Mouse (Mus musculus) neural tube, embryonic 12.5 days (tissue): ENCODE results near the gene Prmt8. TPM values are rescaled to one million over a fixed set of nuclear protein-coding genes. Genes with fewer than 3 reads are reported as not detected.

Experiments used
- ATAC-seq: fragments of 200-750 bp; cut with Nextera tagmentation; 2 replicates; pipeline ENCODE4 v1.8.0; 2017; ENCODE audit warnings: low read depth, mild to moderate bottlenecking, moderate TSS enrichment, moderate library complexity; ENCODE audit not compliant: low FRiP score
- H3K27ac ChIP-seq: fragments of 300-500 bp; sonication (generic); 2 replicates; pipeline ENCODE4 v1.5.1; 2016
- H3K27me3 ChIP-seq: fragments of 300-500 bp; sonication (generic); replicated peaks from 2 replicates; pipeline ENCODE4 v1.6.1; 2016; ENCODE audit warnings: mild to moderate bottlenecking
- H3K36me3 ChIP-seq: fragments of 300-500 bp; sonication (generic); 2 replicates; pipeline ENCODE4 v1.6.1; 2016; ENCODE audit warnings: mild to moderate bottlenecking
- H3K4me1 ChIP-seq: fragments of 300-500 bp; sonication (generic); 2 replicates; pipeline ENCODE4 v1.6.1; 2016
- H3K4me2 ChIP-seq: fragments of 300-500 bp; sonication (generic); replicated peaks from 2 replicates; pipeline ENCODE4 v1.6.1; 2016; ENCODE audit warnings: mild to moderate bottlenecking
- H3K4me3 ChIP-seq: fragments of 300-500 bp; sonication (generic); 2 replicates; pipeline ENCODE4 v1.5.1; 2016
- H3K9ac ChIP-seq: fragments of 300-500 bp; sonication (generic); 2 replicates; pipeline ENCODE4 v1.6.1; 2016; ENCODE audit warnings: mild to moderate bottlenecking
- H3K9me3 ChIP-seq: fragments of 300-500 bp; sonication (generic); 2 replicates; pipeline ENCODE4 v1.6.1; 2016; ENCODE audit warnings: mild to moderate bottlenecking
- WGBS: fragments of 180-500 bp; shearing (Covaris S2); methylation state at CpG from one replicate; pipeline ENCODE4 v1.1.7; 2016; 5-methylcytosine and 5-hydroxymethylcytosine counted together
- polyA plus RNA-seq: library from polyadenylated mRNA; unstranded; fragments of >200 nt; fragmentation: Nextera tagmentation; extraction: Ambion mirVana; gene quantifications from 2 replicates; pipeline ENCODE4 v1.2.1, GENCODE M21; 2016

The Prmt8 gene
- 44.9 and 47.5 TPM in 2 replicates for polyA plus RNA-seq

- Histone ChIP-seq H3K9ac (peak within 1 kb of the TSS; percentile 83), H3K4me2 (peak within 1 kb of the TSS; percentile 92), H3K4me3 (peak within 1 kb of the TSS; percentile 75), H3K27me3 (peaks cover 23% of the 10 kb centered on the region; the same call in 1 of the 2 replicates), H3K9me3 (no peaks in the 10 kb centered on the region), H3K36me3 (no peaks in the 10 kb centered on the region), H3K4me1 (peaks cover 42% of the 10 kb centered on the region), H3K27ac (peak within 1 kb of the TSS; percentile 43; the same call in 1 of the 2 replicates)
- under 1% methylated on average over 42 of the region's 42 CpGs for WGBS
- peak; percentile 59 for ATAC-seq
Measured at GRCm38 (mm10) chr6:127769275-127770156, at the start of gene Prmt8. Gene Prmt8, minus strand, starts transcription at chr6:127769472.

- no peak for ATAC-seq
- Histone ChIP-seq H3K27ac (no peak overlapping the region), H3K4me2 (no peak overlapping the region), H3K9me3 (no peaks in the 10 kb centered on the region), H3K4me3 (no peak overlapping the region), H3K27me3 (no peaks in the 10 kb centered on the region), H3K36me3 (no peaks in the 10 kb centered on the region), H3K9ac (no peak overlapping the region), H3K4me1 (no peaks in the 10 kb centered on the region)
- WGBS: 60% methylated on average over 9 of the region's 9 CpGs
Measured at GRCm38 (mm10) chr6:127803046-127803729, 33.9 kb upstream of the Prmt8 start.

- no peak overlapping the region for H3K27ac ChIP-seq
- no peaks in the 10 kb centered on the region for H3K36me3 ChIP-seq
- no peak overlapping the region for H3K9ac ChIP-seq
- H3K4me2 ChIP-seq: no peak overlapping the region
- no peak overlapping the region for H3K4me3 ChIP-seq
- WGBS: 74% methylated on average over 12 of the region's 12 CpGs
- no peak for ATAC-seq
- no peaks in the 10 kb centered on the region for H3K4me1 ChIP-seq
- no peaks in the 10 kb centered on the region for H3K27me3 ChIP-seq
- no peaks in the 10 kb centered on the region for H3K9me3 ChIP-seq
Measured at GRCm38 (mm10) chr6:127802211-127802610, 32.9 kb upstream of the Prmt8 start.

- no peak for ATAC-seq
- Histone ChIP-seq H3K4me3 (no peak overlapping the region), H3K27ac (no peak overlapping the region), H3K36me3 (no peaks in the 10 kb centered on the region), H3K4me2 (no peak overlapping the region), H3K27me3 (no peaks in the 10 kb centered on the region), H3K9ac (no peak overlapping the region), H3K9me3 (no peaks in the 10 kb centered on the region), H3K4me1 (no peaks in the 10 kb centered on the region)
- WGBS: 78% methylated on average over 13 of the region's 13 CpGs
Measured at GRCm38 (mm10) chr6:127790023-127790422, 20.8 kb upstream of the Prmt8 start.

GRCm38 (mm10) chr6:127770806-127771205 is 1.5 kb upstream of the Prmt8 start:
- ATAC-seq: no peak
- H3K4me3 ChIP-seq: no peak overlapping the region
- peaks cover 17% of the 10 kb centered on the region; the same call in 1 of the 2 replicates for H3K27me3 ChIP-seq
- peak overlapping the region; percentile 92 for H3K4me2 ChIP-seq
- no peaks in the 10 kb centered on the region for H3K36me3 ChIP-seq
- H3K9me3 ChIP-seq: no peaks in the 10 kb centered on the region
- WGBS: 34% methylated on average over 4 of the region's 4 CpGs
- no peak overlapping the region for H3K27ac ChIP-seq
- H3K9ac ChIP-seq: no peak overlapping the region
- peaks cover 35% of the 10 kb centered on the region for H3K4me1 ChIP-seq

GRCm38 (mm10) chr6:127768621-127769274 is 524 bp downstream of the Prmt8 start:
- H3K27me3 ChIP-seq: peaks cover 23% of the 10 kb centered on the region; the same call in 1 of the 2 replicates
- peak overlapping the region; percentile 75 for H3K4me3 ChIP-seq
- no peaks in the 10 kb centered on the region for H3K9me3 ChIP-seq
- H3K4me1 ChIP-seq: peaks cover 42% of the 10 kb centered on the region
- under 1% methylated on average over 54 of the region's 64 CpGs for WGBS
- peak overlapping the region; percentile 43; the same call in 1 of the 2 replicates for H3K27ac ChIP-seq
- ATAC-seq: peak; percentile 27; the same call in 1 of the 2 replicates
- peak overlapping the region; percentile 83 for H3K9ac ChIP-seq
- no peaks in the 10 kb centered on the region for H3K36me3 ChIP-seq
- H3K4me2 ChIP-seq: peak overlapping the region; percentile 92

GRCm38 (mm10) chr6:127767706-127768493 is 1.4 kb downstream of the Prmt8 start:
- peak; percentile 56 for ATAC-seq
- peaks cover 23% of the 10 kb centered on the region; the same call in 1 of the 2 replicates for H3K27me3 ChIP-seq

GRCm38 (mm10) chr6:127767201-127767705 is 2.0 kb downstream of the Prmt8 start:
- H3K9me3 ChIP-seq: no peaks in the 10 kb centered on the region
- peak overlapping the region; percentile 83 for H3K9ac ChIP-seq
- H3K36me3 ChIP-seq: no peaks in the 10 kb centered on the region
- ATAC-seq: no peak
- peaks cover 23% of the 10 kb centered on the region; the same call in 1 of the 2 replicates for H3K27me3 ChIP-seq
- peak overlapping the region; percentile 75 for H3K4me3 ChIP-seq
- WGBS: under 1% methylated on average over 18 of the region's 18 CpGs
- peak overlapping the region; percentile 39; the same call in 1 of the 2 replicates for H3K27ac ChIP-seq
- peaks cover 42% of the 10 kb centered on the region for H3K4me1 ChIP-seq
- peak overlapping the region; percentile 92 for H3K4me2 ChIP-seq

More at GRCm38 (mm10) chr6:127767706-127768493, 1.4 kb downstream of the Prmt8 start:
- peak overlapping the region; percentile 39; the same call in 1 of the 2 replicates for H3K27ac ChIP-seq
- under 1% methylated on average over 49 of the region's 49 CpGs for WGBS
- no peaks in the 10 kb centered on the region for H3K36me3 ChIP-seq
- peak overlapping the region; percentile 92 for H3K4me2 ChIP-seq
- peak overlapping the region; percentile 83 for H3K9ac ChIP-seq
- peaks cover 42% of the 10 kb centered on the region for H3K4me1 ChIP-seq
- H3K9me3 ChIP-seq: no peaks in the 10 kb centered on the region
- peak overlapping the region; percentile 75 for H3K4me3 ChIP-seq

GRCm38 (mm10) chr6:127766641-127767200 is 2.6 kb downstream of the Prmt8 start:
- H3K4me2 ChIP-seq: peak overlapping the region; percentile 92
- H3K9me3 ChIP-seq: no peaks in the 10 kb centered on the region
- under 1% methylated on average over 28 of the region's 28 CpGs for WGBS
- no peaks in the 10 kb centered on the region for H3K36me3 ChIP-seq
- peaks cover 42% of the 10 kb centered on the region for H3K4me1 ChIP-seq
- H3K9ac ChIP-seq: peak overlapping the region; percentile 83
- peak overlapping the region; percentile 75 for H3K4me3 ChIP-seq
- H3K27ac ChIP-seq: no peak overlapping the region; the same call in 1 of the 2 replicates
- peaks cover 23% of the 10 kb centered on the region; the same call in 1 of the 2 replicates for H3K27me3 ChIP-seq
- ATAC-seq: peak; percentile 15; the same call in 1 of the 2 replicates

GRCm38 (mm10) chr6:127766041-127766604 is 3.1 kb downstream of the Prmt8 start:
- Histone ChIP-seq H3K4me3 (peak overlapping the region; percentile 75), H3K9me3 (no peaks in the 10 kb centered on the region), H3K27ac (no peak overlapping the region; the same call in 1 of the 2 replicates), H3K36me3 (no peaks in the 10 kb centered on the region), H3K9ac (peak overlapping the region; percentile 83; the same call in 1 of the 2 replicates), H3K4me2 (peak overlapping the region; percentile 92), H3K27me3 (peaks cover 23% of the 10 kb centered on the region; the same call in 1 of the 2 replicates), H3K4me1 (peaks cover 41% of the 10 kb centered on the region)
- ATAC-seq: 0 out of 2 replicates have a peak, but pooled peaks have one; percentile 10
- 10% methylated on average over 9 of the region's 11 CpGs for WGBS
